In genomic region chr5:30824124-30824988, GRCm38 (mm10) we compare ENCODE assay signal across 23 mouse cellular contexts. TPM values are rescaled to one million over a fixed set of nuclear protein-coding genes. Genes with fewer than 3 reads are reported as not detected.
DNase-seq lines count a peak whose midpoint lies in the region; ATAC-seq and TF ChIP-seq lines count a peak whose summit lies in the region.
"Had no signal": no experiment of that assay in that cellular context is flagged by ENCODE, and none has a peak within 500 bp of the region (broad histone marks: within the 10 kb centered on the region; RNA-seq: fewer than 3 reads in every experiment).

No protein-coding gene starts in this region.

- no peak overlapping the region for H3K4me2 ChIP-seq in hindbrain, embryonic 14.5 days (replicated peaks)
- H3K4me2 ChIP-seq in midbrain, embryonic 11.5 days, result peak overlapping the region; percentile 8; the same call in 1 of the 2 replicates
- H3K4me2 ChIP-seq in midbrain, postnatal 0 days (ENCODE audit: low read depth, low read length, poor library complexity, severe bottlenecking), result no peak overlapping the region
- no peak overlapping the region for H3K4me2 ChIP-seq in midbrain, embryonic 14.5 days (ENCODE audit: low read length)
- H3K4me2 ChIP-seq: embryonic facial prominence, embryonic 15.5 days; forebrain, embryonic 15.5 days; intestine, embryonic 15.5 days; limb, embryonic 12.5 days; liver, embryonic 12.5 days had no signal

- peak overlapping the region; percentile 56; the same call in 1 of the 2 replicates for H3K27ac ChIP-seq in hindbrain, embryonic 10.5 days
- no peak overlapping the region for H3K27ac ChIP-seq in hindbrain, embryonic 14.5 days
- peak overlapping the region; percentile 52 for H3K27ac ChIP-seq in midbrain, embryonic 11.5 days (ENCODE audit: low read depth, low read length)
- H3K27ac ChIP-seq in midbrain, postnatal 0 days (ENCODE audit: low read depth, low read length), result no peak overlapping the region
- H3K27ac ChIP-seq in midbrain, embryonic 14.5 days (replicated peaks; ENCODE audit: low read depth, low read length), result 0 out of 2 replicates have a peak overlapping the region, but pooled peaks have one; percentile 5
- H3K27ac ChIP-seq: embryonic facial prominence, embryonic 15.5 days; forebrain, embryonic 15.5 days; intestine, embryonic 15.5 days; limb, embryonic 12.5 days; liver, embryonic 12.5 days had no signal

- 71% methylated on average over 11 of the region's 11 CpGs for WGBS in hindbrain, embryonic 10.5 days
- WGBS in hindbrain, embryonic 14.5 days, result 55% methylated on average over 11 of the region's 11 CpGs
- 32% methylated on average over 11 of the region's 11 CpGs for WGBS in midbrain, embryonic 11.5 days
- 23% methylated on average over 11 of the region's 11 CpGs for WGBS in midbrain, postnatal 0 days
- WGBS in midbrain, embryonic 14.5 days, result 24% methylated on average over 11 of the region's 11 CpGs

- no peak for DNase-seq in hindbrain, embryonic 10.5 days (ENCODE audit: low spot score)
- no peak for DNase-seq in hindbrain, embryonic 14.5 days (ENCODE audit: low spot score)
- peak; percentile 90 for DNase-seq in midbrain, embryonic 11.5 days (ENCODE audit: low spot score, missing footprints)
- DNase-seq in midbrain, postnatal 0 days (ENCODE audit: low spot score), result no peak
- DNase-seq in midbrain, embryonic 14.5 days, result peak; percentile 26
- no peak for DNase-seq in frontal cortex, postnatal 25 days (ENCODE audit: low spot score in 2 of 2)
- no peak for DNase-seq in cerebellum, postnatal 14 days
- DNase-seq: heart, postnatal 14 days; kidney, adult 8-10 months; kidney, postnatal 10 days; liver, postnatal 0 days; lung, postnatal 4 days; right cerebral cortex, postnatal 14 days; thymus, postnatal 4 days had no signal

- no peaks in the 10 kb centered on the region for H3K27me3 ChIP-seq in hindbrain, embryonic 10.5 days (ENCODE audit: insufficient read depth, poor library complexity, severe bottlenecking)
- no peaks in the 10 kb centered on the region for H3K27me3 ChIP-seq in hindbrain, embryonic 14.5 days (ENCODE audit: control insufficient read depth, insufficient read depth, low read length)
- H3K27me3 ChIP-seq in midbrain, embryonic 11.5 days (ENCODE audit: control insufficient read depth, insufficient read depth, low read length), result no peaks in the 10 kb centered on the region
- no peaks in the 10 kb centered on the region for H3K27me3 ChIP-seq in midbrain, postnatal 0 days (ENCODE audit: insufficient read depth, low read length)
- H3K27me3 ChIP-seq in midbrain, embryonic 14.5 days (ENCODE audit: control insufficient read depth, insufficient read depth, low read length), result no peaks in the 10 kb centered on the region
- H3K27me3 ChIP-seq: embryonic facial prominence, embryonic 15.5 days; forebrain, embryonic 15.5 days; intestine, embryonic 15.5 days; limb, embryonic 12.5 days had no signal

- H3K4me3 ChIP-seq in hindbrain, embryonic 10.5 days, result no peak overlapping the region
- H3K4me3 ChIP-seq in hindbrain, embryonic 14.5 days (replicated peaks; ENCODE audit: low read length), result no peak overlapping the region
- no peak overlapping the region for H3K4me3 ChIP-seq in midbrain, embryonic 11.5 days (ENCODE audit: low read depth, low read length)
- H3K4me3 ChIP-seq in midbrain, postnatal 0 days (ENCODE audit: low read depth, low read length), result no peak overlapping the region
- H3K4me3 ChIP-seq in midbrain, embryonic 14.5 days (replicated peaks; ENCODE audit: low read depth, low read length), result no peak overlapping the region
- H3K4me3 ChIP-seq: embryonic facial prominence, embryonic 10.5 days; embryonic facial prominence, embryonic 15.5 days; forebrain, embryonic 15.5 days; intestine, embryonic 15.5 days; limb, embryonic 12.5 days; liver, embryonic 12.5 days had no signal

- ATAC-seq in hindbrain, embryonic 14.5 days (ENCODE audit: low FRiP score), result no peak
- peak; percentile 82 for ATAC-seq in midbrain, embryonic 11.5 days (ENCODE audit: low FRiP score)
- ATAC-seq in midbrain, postnatal 0 days (ENCODE audit: low FRiP score), result no peak
- ATAC-seq in midbrain, embryonic 14.5 days (ENCODE audit: low FRiP score, low TSS enrichment), result no peak; the same call in 1 of the 2 replicates
- ATAC-seq: CD4-positive, CD25-positive, alpha-beta regulatory T cell, adult 4 months; forebrain, embryonic 15.5 days; intestine, embryonic 15.5 days; liver, embryonic 12.5 days; liver, postnatal 0 days had no signal

- TF ChIP-seq CTCF in midbrain, postnatal 0 days (IDR thresholded peaks at IDR 0.05), result no peak

- no peaks in the 10 kb centered on the region for H3K9me3 ChIP-seq in hindbrain, embryonic 10.5 days
- no peaks in the 10 kb centered on the region for H3K9me3 ChIP-seq in hindbrain, embryonic 14.5 days (ENCODE audit: control insufficient read depth, low read length)
- no peaks in the 10 kb centered on the region; the same call in 1 of the 2 replicates for H3K9me3 ChIP-seq in midbrain, embryonic 11.5 days (ENCODE audit: control insufficient read depth, low read length)
- H3K9me3 ChIP-seq in midbrain, postnatal 0 days (ENCODE audit: low read length), result no peaks in the 10 kb centered on the region
- H3K9me3 ChIP-seq in midbrain, embryonic 14.5 days (ENCODE audit: control insufficient read depth, low read length), result no peaks in the 10 kb centered on the region
- H3K9me3 ChIP-seq: embryonic facial prominence, embryonic 10.5 days; embryonic facial prominence, embryonic 15.5 days; forebrain, embryonic 15.5 days; intestine, embryonic 15.5 days; limb, embryonic 12.5 days; liver, embryonic 12.5 days had no signal

- H3K36me3 ChIP-seq in hindbrain, embryonic 10.5 days, result no peaks in the 10 kb centered on the region
- H3K36me3 ChIP-seq in hindbrain, embryonic 14.5 days (replicated peaks; ENCODE audit: control insufficient read depth, insufficient read depth), result 0 out of 2 replicates have a peak, but pooled peaks cover 3% of the 10 kb centered on the region
- H3K36me3 ChIP-seq in midbrain, embryonic 11.5 days (ENCODE audit: control insufficient read depth, insufficient read depth, low read length), result no peaks in the 10 kb centered on the region
- H3K36me3 ChIP-seq in midbrain, postnatal 0 days (ENCODE audit: insufficient read depth, low read length), result peaks cover 7% of the 10 kb centered on the region; the same call in 1 of the 2 replicates
- 0 out of 2 replicates have a peak, but pooled peaks cover 2% of the 10 kb centered on the region for H3K36me3 ChIP-seq in midbrain, embryonic 14.5 days (ENCODE audit: control insufficient read depth, insufficient read depth, low read length)
- H3K36me3 ChIP-seq: embryonic facial prominence, embryonic 10.5 days; embryonic facial prominence, embryonic 15.5 days; forebrain, embryonic 15.5 days; intestine, embryonic 15.5 days; limb, embryonic 12.5 days; liver, embryonic 12.5 days had no signal

- H3K9ac ChIP-seq in hindbrain, embryonic 14.5 days, result no peak overlapping the region
- H3K9ac ChIP-seq in midbrain, embryonic 11.5 days (ENCODE audit: low read length), result no peak overlapping the region
- no peak overlapping the region for H3K9ac ChIP-seq in midbrain, postnatal 0 days (replicated peaks; ENCODE audit: low read length, poor library complexity, severe bottlenecking)
- H3K9ac ChIP-seq in midbrain, embryonic 14.5 days (replicated peaks; ENCODE audit: low read length), result no peak overlapping the region
- H3K9ac ChIP-seq: embryonic facial prominence, embryonic 15.5 days; forebrain, embryonic 15.5 days; intestine, embryonic 15.5 days; limb, embryonic 12.5 days; liver, embryonic 12.5 days; liver, postnatal 0 days had no signal

- H3K4me1 ChIP-seq in hindbrain, embryonic 10.5 days (replicated peaks), result peaks cover 22% of the 10 kb centered on the region
- H3K4me1 ChIP-seq in hindbrain, embryonic 14.5 days (replicated peaks; ENCODE audit: control insufficient read depth, insufficient read depth, low read length), result peaks cover 3% of the 10 kb centered on the region; the same call in 1 of the 2 replicates
- H3K4me1 ChIP-seq in midbrain, embryonic 11.5 days (ENCODE audit: control insufficient read depth, insufficient read depth, low read length), result peaks cover 18% of the 10 kb centered on the region
- peaks cover 6% of the 10 kb centered on the region for H3K4me1 ChIP-seq in midbrain, postnatal 0 days (ENCODE audit: insufficient read depth, low read length)
- H3K4me1 ChIP-seq in midbrain, embryonic 14.5 days (ENCODE audit: control insufficient read depth, insufficient read depth, low read length), result peaks cover 18% of the 10 kb centered on the region
- H3K4me1 ChIP-seq: embryonic facial prominence, embryonic 15.5 days; intestine, embryonic 15.5 days; limb, embryonic 12.5 days had no signal

RNA-seq across cellular contexts. Expression of gene Mapre3, which starts 9.9 kb away (rescaled TPM):
- 21.1 and 41.8 TPM in 2 replicates for polyA plus RNA-seq in hindbrain, embryonic 10.5 days (2016; fragmentation: Nextera tagmentation; extraction: Ambion mirVana)
- 124 and 139 TPM in 2 replicates for polyA plus RNA-seq in hindbrain, embryonic 14.5 days (2014; fragmentation: Nextera tagmentation; extraction: Ambion mirVana)
- 35.0 and 40.5 TPM in 2 replicates for polyA plus RNA-seq in midbrain, embryonic 11.5 days (2014; fragmentation: Nextera tagmentation; extraction: Ambion mirVana)
- 105 and 112 TPM in 2 replicates for total RNA-seq in midbrain, postnatal 0 days (2014; rRNA removed)
- 172 and 175 TPM in 2 replicates for polyA plus RNA-seq in midbrain, postnatal 0 days (2015; fragmentation: Nextera tagmentation; extraction: Ambion mirVana)
- polyA plus RNA-seq in midbrain, embryonic 14.5 days (2014; fragmentation: Nextera tagmentation; extraction: Ambion mirVana), result 125 and 129 TPM in 2 replicates
- total RNA-seq: granulocyte monocyte progenitor cell, adult 5-6 weeks; megakaryocyte-erythroid progenitor cell, adult 5-6 weeks had no signal

RNA-seq across cellular contexts. Expression of gene Tmem214, which starts 43.5 kb away (rescaled TPM):
- polyA plus RNA-seq in hindbrain, embryonic 10.5 days (2016; fragmentation: Nextera tagmentation; extraction: Ambion mirVana), result 64.0 and 67.6 TPM in 2 replicates
- polyA plus RNA-seq in hindbrain, embryonic 14.5 days (2014; fragmentation: Nextera tagmentation; extraction: Ambion mirVana), result 49.6 and 50.1 TPM in 2 replicates
- polyA plus RNA-seq in midbrain, embryonic 11.5 days (2014; fragmentation: Nextera tagmentation; extraction: Ambion mirVana), result 32.5 and 35.4 TPM in 2 replicates
- total RNA-seq in midbrain, postnatal 0 days (2014; rRNA removed), result 77.5 and 78.3 TPM in 2 replicates
- polyA plus RNA-seq in midbrain, postnatal 0 days (2015; fragmentation: Nextera tagmentation; extraction: Ambion mirVana), result 64.5 and 64.6 TPM in 2 replicates
- polyA plus RNA-seq in midbrain, embryonic 14.5 days (2014; fragmentation: Nextera tagmentation; extraction: Ambion mirVana), result 46.7 and 55.5 TPM in 2 replicates

Comparison
In these comparisons a context has a peak if more than half of its experiments do, and no peak if none do; other contexts are left out.
1. DNase-seq: peak in midbrain, embryonic 11.5 days (single experiment) and midbrain, embryonic 14.5 days (single experiment); none in hindbrain, embryonic 10.5 days (single experiment), hindbrain, embryonic 14.5 days (single experiment), midbrain, postnatal 0 days (single experiment), frontal cortex, postnatal 25 days (0 of 2) and cerebellum, postnatal 14 days (0 of 2).
2. H3K27ac ChIP-seq: peak in hindbrain, embryonic 10.5 days (single experiment), midbrain, embryonic 11.5 days (single experiment) and midbrain, embryonic 14.5 days (single experiment); none in hindbrain, embryonic 14.5 days (single experiment) and midbrain, postnatal 0 days (single experiment).